Mouse (Mus musculus) testis, adult 2 months (tissue): Measurements from ENCODE around the gene Cers2.

ENCODE experiments used
- CTCF ChIP-seq: fragments of 200-500 bp; IDR thresholded peaks from 2 replicates; pipeline ENCODE4 v1.5.1; 2012; ENCODE audit warnings: low read depth, mild to moderate bottlenecking, inconsistent platforms, low read length, moderate library complexity; ENCODE audit not compliant: control insufficient read depth, insufficient read depth, insufficient replicate concordance
- POLR2A ChIP-seq: fragments of 200-500 bp; IDR thresholded peaks from 2 replicates; pipeline ENCODE4 v1.6.1; 2012; ENCODE audit warnings: low read depth, mild to moderate bottlenecking, inconsistent platforms, low read length, moderate library complexity; ENCODE audit not compliant: control insufficient read depth

DNA sequence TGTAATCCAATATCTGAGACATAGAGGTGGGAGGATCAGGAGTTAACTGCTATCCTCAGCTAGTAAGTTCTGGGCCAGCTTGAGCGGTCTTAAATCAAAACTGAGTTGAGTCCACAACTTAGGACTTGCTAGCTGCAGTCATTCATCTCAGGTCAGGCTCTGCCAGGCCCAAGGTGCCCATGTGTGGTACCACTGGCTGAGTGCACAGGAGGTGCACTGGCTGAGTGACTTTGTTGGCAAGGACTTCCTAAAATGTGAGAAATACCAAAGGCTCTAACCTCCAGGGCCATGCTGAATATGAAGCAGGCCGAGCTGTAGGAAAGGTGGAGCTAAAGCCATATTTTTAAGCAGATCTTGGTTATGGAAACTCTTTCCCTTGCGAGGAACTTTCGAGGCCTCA lies 22.8 kb downstream of the Cers2 start:
- TF ChIP-seq CTCF (no peak), POLR2A (no peak)
